Mouse (Mus musculus) stomach, postnatal 0 days (tissue): Measurements from ENCODE around the gene Olfr1175-ps.

ENCODE experiments used
- CTCF ChIP-seq: IDR thresholded peaks from 2 replicates; pipeline ENCODE4 v1.5.1; 2016; ENCODE audit warnings: antibody characterized with exemption, low read depth, mild to moderate bottlenecking, moderate library complexity
- EP300 ChIP-seq: optimal IDR thresholded peaks from 2 replicates; pipeline ENCODE3; 2016; ENCODE audit warnings: antibody characterized with exemption

GRCm38 (mm10) chr2:88346392-88346791, 19.4 kb upstream of the Olfr1175-ps start, which contains the start of gene Olfr1177-ps:
- TF ChIP-seq EP300 (no peak), CTCF (no peak)
